Mouse (Mus musculus) brain, adult 2 months (tissue): ENCODE results near the gene Shisa6.
"Not testable (repeated sequence)": the region's sequence is repeated elsewhere in the genome, so short reads cannot be mapped to it uniquely, and the experiment has no call there.

Experiments used
- DNase-seq: peaks from one replicate; pipeline ENCODE4 v3.0.0; 2011; ENCODE audit warnings: low read depth, low spot score

Gene Shisa6

GRCm38 (mm10) chr11:66487765-66488164 lies 38.0 kb downstream of the Shisa6 start:
- no peak for DNase-seq

DNA sequence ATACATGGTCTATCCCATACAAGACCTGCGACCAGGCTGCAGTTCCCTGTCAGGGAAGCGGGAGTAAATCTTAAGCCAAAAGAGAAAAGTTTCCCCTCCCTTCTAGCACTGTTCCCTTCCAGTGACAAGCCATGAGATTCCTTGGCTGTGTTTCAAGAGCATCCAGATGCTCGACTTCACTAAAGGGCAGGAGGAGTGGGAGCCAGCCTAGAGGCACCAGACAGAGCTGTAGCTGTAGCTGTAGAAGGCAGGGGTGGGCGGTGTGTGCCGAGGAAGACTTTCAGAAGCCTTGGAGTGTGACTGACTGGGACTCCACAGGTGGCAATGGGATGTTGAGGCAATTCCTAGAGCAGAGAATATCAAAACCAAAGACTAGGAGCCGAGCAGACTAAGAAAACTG lies 43.3 kb downstream of the Shisa6 start:
- DNase-seq: peak; percentile 77

DNA sequence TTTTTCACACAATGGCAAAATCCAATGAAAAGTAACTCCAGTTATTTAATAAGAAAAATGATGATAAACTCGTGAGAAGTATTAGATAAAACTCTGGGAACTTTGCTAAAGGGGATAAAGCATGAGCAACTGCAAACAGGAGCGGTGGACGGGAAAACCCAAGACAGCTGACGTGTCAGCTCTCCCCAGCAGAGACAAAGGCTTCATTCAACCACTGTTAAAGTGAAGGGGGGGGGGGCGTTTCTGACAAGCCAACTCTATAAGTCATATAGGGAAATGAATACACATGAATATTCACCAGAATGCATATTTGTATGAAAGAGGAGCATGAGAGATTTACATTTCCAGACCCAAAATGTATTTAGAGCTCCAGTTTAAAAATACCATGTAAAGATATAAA lies 83.1 kb downstream of the Shisa6 start:
- DNase-seq: no peak

DNA sequence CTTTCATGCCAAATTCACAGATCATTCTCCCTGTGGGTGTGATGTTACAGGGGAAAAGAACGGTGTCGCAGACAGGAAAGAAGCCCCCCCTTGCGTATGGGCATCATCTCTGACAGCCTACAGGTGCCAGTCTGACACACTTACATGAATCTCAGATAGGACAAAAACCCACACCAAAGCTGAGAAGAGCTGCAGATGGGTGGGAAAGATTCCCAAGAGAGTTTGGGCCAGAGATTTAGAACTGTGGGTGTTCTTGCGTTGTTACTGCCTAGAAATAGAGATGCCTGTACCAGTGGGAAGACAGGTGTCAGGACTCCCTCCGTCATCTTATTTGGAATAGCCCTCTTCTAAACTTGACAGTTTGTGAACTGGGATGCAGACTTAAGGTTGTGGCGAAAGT lies 99.6 kb downstream of the Shisa6 start:
- DNase-seq: peak; percentile 68

DNA sequence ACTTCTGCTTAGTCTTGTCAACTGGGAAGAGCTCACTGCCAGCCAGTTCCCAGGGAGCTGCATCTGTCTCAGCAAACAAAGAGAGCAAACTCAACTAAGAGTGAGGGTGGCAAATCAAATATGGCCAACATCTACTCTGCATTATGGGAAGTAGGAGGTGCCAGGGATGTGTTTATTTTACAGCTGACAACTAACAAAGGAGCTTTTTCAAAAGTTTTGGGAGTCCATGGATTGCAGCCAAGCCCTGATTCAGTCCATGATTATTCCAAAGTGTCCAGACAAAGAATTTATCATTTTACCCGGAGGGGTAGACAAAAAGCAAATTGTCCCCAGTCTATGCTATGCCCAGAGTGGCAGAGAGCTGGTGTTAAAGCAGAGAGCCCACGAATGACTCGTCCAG lies 107.5 kb downstream of the Shisa6 start:
- DNase-seq: peak; percentile 27

DNA sequence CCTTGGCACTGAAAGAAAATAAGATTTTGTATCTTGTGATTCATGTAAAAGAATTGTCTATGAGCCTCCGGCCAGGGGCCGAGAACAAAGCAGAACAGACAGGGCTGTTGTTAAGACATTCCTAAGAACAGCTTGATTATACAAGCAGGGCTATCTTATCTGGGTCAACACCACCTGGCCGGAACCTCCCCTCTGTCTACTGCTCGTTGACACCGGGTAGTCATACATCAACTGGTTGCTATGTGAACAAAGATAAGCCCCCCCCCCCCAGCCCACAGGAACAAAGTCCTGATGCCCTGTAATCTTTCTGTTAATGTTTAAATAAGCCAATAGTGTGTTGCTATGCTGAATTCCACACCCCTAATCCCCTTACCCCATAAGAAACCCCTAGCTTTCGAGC lies 117.0 kb downstream of the Shisa6 start:
- not testable (repeated sequence) for DNase-seq

GRCm38 (mm10) chr11:66400036-66400435 lies 125.7 kb downstream of the Shisa6 start:
- no peak for DNase-seq

GRCm38 (mm10) chr11:66387561-66387960 lies 138.2 kb downstream of the Shisa6 start:
- DNase-seq: peak; percentile 42

DNA sequence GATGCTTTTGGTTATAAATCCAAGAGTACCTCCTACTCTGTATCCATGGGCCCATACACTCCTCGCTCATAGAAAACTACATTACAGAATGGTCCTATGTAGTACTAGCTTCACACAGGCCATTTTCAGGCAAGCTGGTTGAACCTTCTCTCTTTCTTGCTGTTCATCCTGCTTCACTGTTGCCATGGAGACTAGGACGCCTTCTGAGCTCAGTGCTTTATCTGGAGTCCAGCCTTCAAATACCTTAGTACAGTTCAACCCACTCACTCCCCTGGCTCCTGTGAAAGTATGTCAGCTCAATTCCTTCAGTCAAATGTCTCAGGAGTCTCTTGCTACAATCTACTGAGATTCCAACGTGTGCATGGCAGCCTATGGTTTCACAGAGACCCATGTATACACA lies 154.0 kb downstream of the Shisa6 start:
- DNase-seq: peak; percentile 85

GRCm38 (mm10) chr11:66369764-66370163 lies 156.0 kb downstream of the Shisa6 start:
- DNase-seq: no peak

DNA sequence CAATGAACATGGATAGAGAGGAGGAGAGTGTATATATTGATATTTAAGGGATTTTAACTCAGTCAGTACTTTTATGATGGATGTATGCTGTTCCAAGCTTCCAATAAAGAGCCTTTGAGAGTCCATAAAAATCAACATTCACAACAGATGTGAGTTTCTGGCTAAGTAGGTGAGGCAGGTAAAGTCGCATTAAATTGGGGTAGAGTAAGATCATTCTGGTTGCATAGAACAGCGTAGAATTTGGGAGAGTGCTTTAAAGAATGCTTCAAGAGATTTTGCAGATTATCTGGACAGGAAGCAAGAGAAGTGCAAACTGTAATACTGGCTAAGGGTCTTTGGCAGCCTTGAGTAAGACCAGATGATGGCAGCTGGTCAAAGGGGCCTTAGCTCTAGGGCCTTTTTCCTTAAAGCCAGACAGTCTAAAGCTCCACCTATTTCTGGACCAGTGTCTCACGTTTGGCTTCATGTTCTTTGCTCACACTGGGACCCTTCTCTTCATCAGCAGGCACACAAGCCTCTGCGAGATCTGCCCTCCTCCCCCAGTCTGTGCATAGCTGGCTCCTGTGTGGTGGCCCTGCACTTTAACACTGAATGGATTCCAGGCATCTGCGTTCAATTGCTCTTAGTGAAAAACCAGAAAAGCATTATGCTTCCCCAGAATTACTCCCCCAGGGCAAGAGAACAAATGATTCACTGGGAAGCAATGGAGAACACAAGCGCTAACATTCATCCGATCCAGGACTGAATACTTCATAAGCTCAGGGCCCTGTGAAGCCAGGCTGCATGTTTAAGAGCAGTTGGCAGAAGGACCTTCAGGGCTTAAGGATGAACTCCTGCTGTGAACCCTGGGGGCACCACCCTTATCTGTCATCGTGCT lies 158.7 kb downstream of the Shisa6 start:
- DNase-seq: no peak

DNA sequence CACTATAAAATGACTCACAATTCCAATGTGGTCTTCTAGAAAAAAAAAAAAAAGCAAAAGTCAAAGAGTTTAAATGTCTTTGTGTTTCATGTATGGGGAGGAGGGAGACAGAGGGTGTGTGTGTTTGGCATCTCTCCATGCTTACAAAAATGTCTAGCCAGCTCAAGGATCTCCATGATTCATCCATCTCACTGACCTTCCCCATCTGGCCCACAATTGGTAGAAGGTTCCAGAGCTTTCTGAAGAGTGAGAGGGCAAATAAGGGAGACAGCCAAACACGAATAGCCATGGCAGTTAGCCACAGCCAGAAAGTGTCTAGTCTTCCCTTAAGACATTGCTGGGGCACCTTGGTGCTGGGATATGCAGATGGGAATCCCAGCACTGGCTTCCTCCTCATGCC lies 166.0 kb downstream of the Shisa6 start:
- DNase-seq: peak; percentile 17

- peak; percentile 58 for DNase-seq
Measured at GRCm38 (mm10) chr11:66344822-66345221, 180.9 kb downstream of the Shisa6 start.

GRCm38 (mm10) chr11:66336313-66336712 lies 189.5 kb downstream of the Shisa6 start:
- no peak for DNase-seq

DNA sequence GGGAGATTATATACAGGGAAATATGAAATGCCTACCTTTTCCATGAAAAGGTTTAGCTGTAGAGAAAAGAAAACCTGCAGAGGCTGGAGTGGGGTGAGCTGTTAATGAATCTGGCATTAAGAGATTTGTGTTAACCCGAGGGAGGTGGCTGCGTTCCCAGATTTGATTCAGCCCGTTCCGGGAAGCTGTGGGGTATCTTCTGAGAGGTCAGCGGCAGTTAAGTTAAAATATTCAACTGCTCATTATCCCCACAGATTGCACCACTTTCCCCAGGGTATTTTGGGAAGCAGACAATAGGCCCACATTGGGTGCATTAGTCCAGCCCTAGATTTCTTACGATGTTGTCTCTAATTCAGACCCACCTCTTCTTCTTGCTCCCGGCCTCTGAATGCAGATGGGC lies 213.0 kb downstream of the Shisa6 start:
- peak; percentile 60 for DNase-seq

- no peak for DNase-seq
Measured at GRCm38 (mm10) chr11:66304396-66304795, 221.4 kb downstream of the Shisa6 start.

- DNase-seq: no peak
Measured at GRCm38 (mm10) chr11:66274707-66275081, 251.1 kb downstream of the Shisa6 start.

DNA sequence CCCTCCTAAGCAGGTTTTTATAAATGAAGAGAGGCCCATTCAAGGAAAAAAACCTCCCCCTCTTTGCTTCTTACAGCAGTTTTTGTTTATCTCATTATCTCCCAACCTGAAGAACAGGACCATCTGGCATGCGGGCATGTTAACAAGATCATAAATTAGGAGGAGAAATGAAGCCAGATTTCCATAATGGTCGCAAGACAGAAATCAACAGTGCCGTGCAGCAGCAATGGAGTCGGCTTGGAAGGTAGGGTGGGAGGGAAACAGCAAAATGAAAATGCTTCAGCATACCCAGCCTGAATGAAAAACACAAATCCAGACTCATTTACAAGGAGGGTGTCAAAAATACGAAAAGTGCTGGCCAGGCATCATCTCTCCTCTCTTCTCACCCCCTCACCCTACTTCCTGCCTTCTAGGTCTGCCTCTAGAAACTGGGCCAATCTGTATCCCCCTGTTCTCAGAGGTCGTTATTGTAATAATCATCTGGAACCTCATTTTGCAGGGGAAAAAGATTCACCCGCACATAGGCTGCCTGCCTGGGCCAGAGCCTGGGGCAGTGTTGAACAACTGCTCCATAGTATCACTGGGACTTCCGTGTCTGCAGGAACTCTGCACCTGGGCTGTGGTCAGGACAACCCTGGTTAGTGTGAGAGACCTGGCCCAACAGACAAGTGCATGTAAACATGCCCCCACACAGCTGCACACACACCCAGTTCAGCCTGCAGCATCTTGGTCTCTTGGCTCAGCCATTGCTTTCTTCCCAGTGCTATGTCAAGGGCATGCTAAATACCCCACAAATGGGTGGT lies 251.7 kb downstream of the Shisa6 start:
- DNase-seq: peak; percentile 72

DNA sequence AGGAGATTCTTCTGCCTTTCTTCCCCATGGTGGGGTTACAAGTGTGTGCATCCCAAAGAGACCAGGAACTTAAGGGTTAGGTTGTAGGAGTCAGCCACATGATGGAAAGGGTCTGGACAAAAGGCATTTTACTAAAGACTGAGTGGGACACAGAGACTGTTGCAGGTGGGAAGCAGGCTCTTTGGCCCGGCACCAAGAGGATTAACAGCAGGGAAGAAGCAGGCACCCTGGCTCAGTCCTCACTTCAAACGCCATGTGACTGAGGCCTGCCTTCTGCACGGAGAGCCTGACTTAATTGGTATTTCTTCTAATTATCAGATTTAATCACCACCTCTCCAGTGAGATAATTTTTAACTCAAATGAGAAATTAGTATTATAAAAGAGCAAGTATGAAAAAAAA lies 258.7 kb downstream of the Shisa6 start:
- DNase-seq: no peak

- DNase-seq: no peak
Measured at GRCm38 (mm10) chr11:66265336-66265990, 260.3 kb downstream of the Shisa6 start.

DNA sequence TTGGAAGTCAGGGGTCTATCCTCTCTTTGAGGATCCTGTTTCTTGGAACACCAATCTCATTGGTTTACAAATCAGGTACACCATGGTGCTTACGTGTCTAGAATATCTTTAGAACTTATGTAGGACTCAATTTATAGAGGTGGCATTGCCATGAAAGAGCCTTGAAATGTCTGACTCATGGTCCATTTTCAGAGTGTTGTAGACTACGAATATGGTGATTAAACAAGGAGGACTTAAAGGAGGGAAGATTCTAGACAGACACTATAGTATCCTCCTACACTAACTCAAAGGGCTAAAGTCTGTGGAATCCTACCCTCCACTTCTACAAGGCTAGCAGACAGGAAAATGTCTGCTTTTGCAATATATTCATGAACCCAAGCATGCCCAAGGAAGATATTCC lies 265.6 kb downstream of the Shisa6 start:
- DNase-seq: peak; percentile 49

DNA sequence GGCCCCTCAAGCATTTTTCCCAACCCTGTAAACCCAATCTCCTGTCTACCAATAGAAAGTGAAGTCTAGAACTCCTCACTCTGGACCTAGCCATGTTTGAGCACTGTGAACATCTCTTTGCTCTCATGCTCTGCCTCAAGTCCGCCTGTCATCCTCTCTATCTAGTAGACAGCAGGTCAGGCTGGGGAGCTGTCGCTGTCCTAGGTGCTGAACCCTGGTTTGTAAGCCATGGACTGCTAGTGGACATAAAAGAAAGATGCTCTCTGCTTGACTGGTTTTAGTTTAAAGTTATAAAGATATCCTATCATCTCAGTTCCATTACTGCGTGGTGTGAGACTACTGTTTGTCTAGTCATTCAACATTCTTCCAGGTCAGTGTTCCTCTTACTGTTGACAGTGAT lies 266.9 kb downstream of the Shisa6 start:
- no peak for DNase-seq
